In genomic region chr4:57772851-57773510, GRCm38 (mm10) we compare ENCODE assay signal across 9 mouse cellular contexts. TPM values are rescaled to one million over a fixed set of nuclear protein-coding genes. Genes with fewer than 3 reads are reported as not detected.
DNase-seq lines count a peak whose midpoint lies in the region; ATAC-seq and TF ChIP-seq lines count a peak whose summit lies in the region.
"Had no signal": no experiment of that assay in that cellular context is flagged by ENCODE, and none has a peak within 500 bp of the region (broad histone marks: within the 10 kb centered on the region; RNA-seq: fewer than 3 reads in every experiment).

No protein-coding gene starts in this region.

- no peak for TF ChIP-seq CTCF in heart, postnatal 0 days (IDR thresholded peaks at IDR 0.05; ENCODE audit: low read depth)

- 10% methylated on average over 11 of the region's 11 CpGs for WGBS in heart, postnatal 0 days
- 67% methylated on average over 11 of the region's 11 CpGs for WGBS in forebrain, embryonic 16.5 days

- no peak overlapping the region for H3K9ac ChIP-seq in heart, postnatal 0 days (replicated peaks; ENCODE audit: low read depth, low read length)
- no peak overlapping the region for H3K9ac ChIP-seq in forebrain, embryonic 16.5 days (replicated peaks; ENCODE audit: low read depth, low read length)
- H3K9ac ChIP-seq: hindbrain, embryonic 15.5 days had no signal

- no peaks in the 10 kb centered on the region for H3K27me3 ChIP-seq in heart, postnatal 0 days (ENCODE audit: control insufficient read depth, insufficient read depth, low read length)
- H3K27me3 ChIP-seq in forebrain, embryonic 16.5 days (replicated peaks; ENCODE audit: control insufficient read depth, insufficient read depth, low read length) = no peaks in the 10 kb centered on the region
- H3K27me3 ChIP-seq: hindbrain, embryonic 15.5 days had no signal

- ATAC-seq in heart, postnatal 0 days (ENCODE audit: insufficient read depth, low read depth) = 0 out of 2 replicates have a peak, but pooled peaks have one; percentile 27
- ATAC-seq in megakaryocyte progenitor cell, adult 5-6 weeks (replicated peaks; ENCODE audit: poor library complexity) = peak; percentile 70
- ATAC-seq in forebrain, embryonic 16.5 days = no peak
- no peak for ATAC-seq in erythroblast, adult 5-6 weeks (replicated peaks; ENCODE audit: low FRiP score, poor library complexity, severe bottlenecking)

- no peak overlapping the region for H3K4me2 ChIP-seq in heart, postnatal 0 days (ENCODE audit: low read depth, low read length)
- no peak overlapping the region for H3K4me2 ChIP-seq in forebrain, embryonic 16.5 days (ENCODE audit: low read length)
- H3K4me2 ChIP-seq: hindbrain, embryonic 15.5 days had no signal

- H3K27ac ChIP-seq in heart, postnatal 0 days (ENCODE audit: low read depth) = peak overlapping the region; percentile 60
- no peak overlapping the region for H3K27ac ChIP-seq in forebrain, embryonic 16.5 days (ENCODE audit: low read length)
- H3K27ac ChIP-seq: hindbrain, embryonic 15.5 days had no signal

- no peaks in the 10 kb centered on the region for H3K9me3 ChIP-seq in heart, postnatal 0 days (replicated peaks; ENCODE audit: control insufficient read depth, low read length)
- no peaks in the 10 kb centered on the region for H3K9me3 ChIP-seq in forebrain, embryonic 16.5 days (ENCODE audit: control insufficient read depth, low read length)
- H3K9me3 ChIP-seq: hindbrain, embryonic 15.5 days had no signal

- TF ChIP-seq EP300 in heart, postnatal 0 days (IDR thresholded peaks at IDR 0.05; ENCODE audit: low read depth) = no peak

- peak; percentile 98 for DNase-seq in heart, adult 11 months
- no peak for DNase-seq in heart, adult 8-10 months (ENCODE audit: low spot score)
- DNase-seq in NIH3T3 (ENCODE audit: low read depth) = peak; percentile 25
- no peak for DNase-seq in heart, postnatal 0 days (ENCODE audit: low spot score)
- no peak for DNase-seq in left cerebral cortex, adult 8-10 months (ENCODE audit: low spot score in 2 of 2)

- peaks cover 8% of the 10 kb centered on the region; the same call in 1 of the 2 replicates for H3K36me3 ChIP-seq in heart, postnatal 0 days (replicated peaks; ENCODE audit: control insufficient read depth, insufficient read depth, low read length)
- H3K36me3 ChIP-seq in forebrain, embryonic 16.5 days (ENCODE audit: control insufficient read depth, insufficient read depth) = no peaks in the 10 kb centered on the region
- H3K36me3 ChIP-seq: hindbrain, embryonic 15.5 days had no signal

- no peak overlapping the region for H3K4me3 ChIP-seq in heart, postnatal 0 days (ENCODE audit: low read depth, low read length)
- no peak overlapping the region for H3K4me3 ChIP-seq in forebrain, embryonic 16.5 days (replicated peaks; ENCODE audit: low read length)
- H3K4me3 ChIP-seq: hindbrain, embryonic 15.5 days had no signal

- H3K4me1 ChIP-seq in heart, postnatal 0 days (ENCODE audit: control insufficient read depth, insufficient read depth) = peaks cover 17% of the 10 kb centered on the region; the same call in 1 of the 2 replicates
- no peaks in the 10 kb centered on the region for H3K4me1 ChIP-seq in forebrain, embryonic 16.5 days (replicated peaks; ENCODE audit: control insufficient read depth, insufficient read depth, low read length)
- H3K4me1 ChIP-seq: hindbrain, embryonic 15.5 days had no signal

RNA-seq across cellular contexts. Expression of gene Akap2, which starts 55.5 kb away (rescaled TPM):
- total RNA-seq in heart, adult 8-10 months (2022) = 100 to 1,000 TPM in 1 of 4 experiments, 10 to 100 TPM in 3; 75.6 to 100 (median 97.5) TPM
- total RNA-seq in heart, postnatal 0 days (2014; rRNA removed; ENCODE audit: low replicate concordance) = 64.1 and 65.5 TPM in 2 replicates
- polyA plus RNA-seq in heart, postnatal 0 days (2015; fragmentation: Nextera tagmentation; extraction: Ambion mirVana) = 33.8 and 37.7 TPM in 2 replicates
- 0.02 TPM in 1 of 2 replicates, not detected in the other for total RNA-seq in megakaryocyte progenitor cell, adult 5-6 weeks (2015)
- total RNA-seq in megakaryocyte progenitor cell, adult 5-6 weeks (2017) = not detected in 2 replicates
- 7.7 and 8.2 TPM in 2 replicates for polyA plus RNA-seq in forebrain, embryonic 16.5 days (2015; fragmentation: Nextera tagmentation; extraction: Ambion mirVana)
- total RNA-seq in left cerebral cortex, adult 8-10 months (2022) = 10 to 100 TPM; 39.1 to 48.8 (median 45.3) TPM
- 0.21 TPM in 1 of 2 replicates, not detected in the other for total RNA-seq in erythroblast, adult 5-6 weeks (2015; ENCODE audit: low replicate concordance)
- total RNA-seq in erythroblast, adult 5-6 weeks (2017; ENCODE audit: low replicate concordance) = 0.14 TPM in 1 of 2 replicates, not detected in the other

Comparison
In these comparisons a context has a peak if more than half of its experiments do, and no peak if none do; other contexts are left out.
1. DNase-seq: peak in heart, adult 11 months (single experiment) and NIH3T3 (single experiment); none in heart, adult 8-10 months (single experiment), heart, postnatal 0 days (single experiment) and left cerebral cortex, adult 8-10 months (0 of 2).
2. ATAC-seq: peak in heart, postnatal 0 days (single experiment) and megakaryocyte progenitor cell, adult 5-6 weeks (single experiment); none in forebrain, embryonic 16.5 days (single experiment) and erythroblast, adult 5-6 weeks (single experiment).
3. RNA of gene Akap2, which starts 55.5 kb away (total RNA-seq): 75.6 to 100 TPM in heart, adult 8-10 months, 64.1 to 65.5 TPM in heart, postnatal 0 days and 39.1 to 48.8 TPM in left cerebral cortex, adult 8-10 months; 0.02 TPM in megakaryocyte progenitor cell, adult 5-6 weeks and 0.14 to 0.21 TPM in erythroblast, adult 5-6 weeks; every median in the first group is over 10 times any median in the second.